Comparison of ENCODE assay signal across 7 mouse cellular contexts in genomic region chr10:93069041-93069679, GRCm38 (mm10). TPM values are rescaled to one million over a fixed set of nuclear protein-coding genes. Genes with fewer than 3 reads are reported as not detected.
DNase-seq lines count a peak whose midpoint lies in the region; ATAC-seq and TF ChIP-seq lines count a peak whose summit lies in the region.

No protein-coding gene starts in this region.

- H3K9me3 ChIP-seq in kidney, embryonic 16.5 days (ENCODE audit: low read length): no peaks in the 10 kb centered on the region

- TF ChIP-seq POLR2A in heart, adult 2 months (IDR thresholded peaks at IDR 0.05; ENCODE audit: insufficient read depth, low read depth, low read length): peak; percentile 48; the same call in 1 of the 2 replicates

- no peaks in the 10 kb centered on the region for H3K79me2 ChIP-seq in heart, adult 2 months (replicated peaks; ENCODE audit: control insufficient read depth, insufficient read depth, low read length)

- 41% methylated on average over 6 of the region's 6 CpGs for WGBS in heart, adult 2 months
- 59% methylated on average over 6 of the region's 6 CpGs for WGBS in kidney, embryonic 16.5 days

- DNase-seq in CD4-positive helper T cell, adult 2 months (ENCODE audit: low read depth, low spot score): peak; percentile 58
- peak; percentile 71 for DNase-seq in ES-CJ7 (ENCODE audit: low read depth, low spot score)
- peak; percentile 45 to 72 for DNase-seq in heart, adult 2 months
- peak; percentile 40 to 64 for DNase-seq in lung, postnatal 4 days
- DNase-seq in left cerebral cortex, adult 9 months (ENCODE audit: low spot score in 2 of 2): no peak
- DNase-seq in adipocyte (ENCODE audit: low spot score): no peak

- H3K36me3 ChIP-seq in heart, adult 2 months (ENCODE audit: control insufficient read depth, insufficient read depth, low read length): peaks cover 5% of the 10 kb centered on the region
- H3K36me3 ChIP-seq in kidney, embryonic 16.5 days (ENCODE audit: insufficient read depth, low read length): no peaks in the 10 kb centered on the region

- TF ChIP-seq EP300 in heart, adult 2 months (IDR thresholded peaks at IDR 0.05; ENCODE audit: insufficient read depth, low read depth, low read length): peak; percentile 95

- H3K9ac ChIP-seq in heart, adult 2 months (ENCODE audit: low read depth, low read length): no peak overlapping the region
- H3K9ac ChIP-seq in kidney, embryonic 16.5 days (replicated peaks; ENCODE audit: low read length): peak overlapping the region; percentile 32; the same call in 1 of the 2 replicates

- ATAC-seq in kidney, embryonic 16.5 days (ENCODE audit: low FRiP score, low TSS enrichment): 0 out of 2 replicates have a peak, but pooled peaks have one; percentile 63

- peaks cover 4% of the 10 kb centered on the region for H3K4me1 ChIP-seq in heart, adult 2 months (ENCODE audit: control insufficient read depth, insufficient read depth, low read length)
- H3K4me1 ChIP-seq in kidney, embryonic 16.5 days (ENCODE audit: insufficient read depth, low read length): no peaks in the 10 kb centered on the region

- no peak overlapping the region for H3K4me2 ChIP-seq in kidney, embryonic 16.5 days (replicated peaks; ENCODE audit: low read depth, low read length)

- H3K4me3 ChIP-seq in heart, adult 2 months: no peak overlapping the region
- no peak overlapping the region for H3K4me3 ChIP-seq in kidney, embryonic 16.5 days (ENCODE audit: low read length)

- peak overlapping the region; percentile 82 for H3K27ac ChIP-seq in heart, adult 2 months
- peak overlapping the region; percentile 71 for H3K27ac ChIP-seq in kidney, embryonic 16.5 days (ENCODE audit: low read length)

- intact Hi-C loops in heart, adult 2 months (cut with DNase I): loop anchor here (10.0 kb wide), 2 partner anchors 216 to 356 kb away; no protein-coding TSS in a partner anchor

- no peak for TF ChIP-seq CTCF in heart, adult 2 months (IDR thresholded peaks at IDR 0.05)

- no peaks in the 10 kb centered on the region for H3K27me3 ChIP-seq in heart, adult 2 months (ENCODE audit: control insufficient read depth, insufficient read depth, low read length)
- no peaks in the 10 kb centered on the region for H3K27me3 ChIP-seq in kidney, embryonic 16.5 days (ENCODE audit: insufficient read depth, low read length)

RNA-seq across cellular contexts. Expression of gene Cfap54, which starts 12.3 kb away (rescaled TPM):
- under 1 TPM; 0.26 to 0.82 TPM for total RNA-seq in heart, adult 2 months (2021)
- polyA plus RNA-seq in heart, adult 2 months (2012; rRNA removed): 0.18 and 0.47 TPM in 2 replicates
- 0.40 and 0.78 TPM in 2 replicates for polyA plus RNA-seq in kidney, embryonic 16.5 days (2015; fragmentation: Nextera tagmentation; extraction: Ambion mirVana)

Comparison
In these comparisons a context has a peak if more than half of its experiments do, and no peak if none do; other contexts are left out.
1. DNase-seq: peak in CD4-positive helper T cell, adult 2 months (single experiment), ES-CJ7 (single experiment), heart, adult 2 months (2 of 2) and lung, postnatal 4 days (2 of 2); none in left cerebral cortex, adult 9 months (0 of 2) and adipocyte (single experiment).